Comparison of ENCODE assay signal across 10 mouse cellular contexts in the genomic region with DNA sequence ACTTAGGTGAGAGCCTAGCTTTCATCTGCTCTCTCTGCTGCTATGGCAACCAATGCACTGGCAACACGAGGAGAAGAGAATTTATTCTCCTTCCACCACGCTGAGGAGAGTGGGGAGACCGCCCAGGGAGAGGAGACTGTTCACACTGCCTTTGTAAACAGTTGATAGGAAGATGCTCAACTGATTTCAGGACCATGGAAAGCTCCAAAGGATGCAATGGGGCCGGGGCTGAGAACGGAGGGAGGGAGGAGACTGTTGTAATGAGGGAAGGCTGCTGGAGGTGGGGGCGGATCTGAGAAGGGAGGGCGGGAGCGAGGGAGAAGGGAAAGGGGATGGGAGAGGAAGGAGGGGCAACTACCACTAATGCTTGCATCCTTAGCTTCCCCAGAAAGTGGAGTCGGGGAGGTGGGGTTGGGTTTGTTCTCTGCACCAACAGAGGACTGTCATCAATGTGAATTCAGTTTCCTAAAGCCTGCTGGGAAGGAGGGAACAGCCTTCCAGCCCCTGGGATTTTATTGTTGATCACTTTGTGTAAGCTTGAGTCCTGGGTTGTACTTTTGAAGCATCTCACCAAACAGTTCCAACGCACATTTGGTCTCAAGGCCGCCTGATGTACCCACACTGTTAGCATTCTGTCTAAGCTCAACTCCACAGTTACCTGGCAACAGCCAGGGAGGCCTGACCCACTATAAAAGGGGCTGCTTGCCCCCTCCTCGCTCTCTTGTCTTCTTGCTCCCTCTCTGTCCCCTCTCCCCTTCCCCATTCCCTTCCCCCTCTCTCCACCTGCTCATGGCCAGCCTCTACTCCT. TPM values are rescaled to one million over a fixed set of nuclear protein-coding genes. Genes with fewer than 3 reads are reported as not detected.
DNase-seq lines count a peak whose midpoint lies in the region; ATAC-seq and TF ChIP-seq lines count a peak whose summit lies in the region.
"Had no signal": no experiment of that assay in that cellular context is flagged by ENCODE, and none has a peak within 500 bp of the region (broad histone marks: within the 10 kb centered on the region; RNA-seq: fewer than 3 reads in every experiment).

No protein-coding gene starts in this region.

- no peak overlapping the region for H3K4me2 ChIP-seq in intestine, embryonic 14.5 days (ENCODE audit: low read length)
- no peak overlapping the region for H3K4me2 ChIP-seq in intestine, embryonic 15.5 days (replicated peaks)
- peak overlapping the region; percentile 22 for H3K4me2 ChIP-seq in midbrain, embryonic 14.5 days (ENCODE audit: low read length)
- H3K4me2 ChIP-seq: stomach, embryonic 15.5 days had no signal

- peak; percentile 81 for DNase-seq in intestine, embryonic 14.5 days (ENCODE audit: low spot score)
- peak; percentile 74 for DNase-seq in NIH3T3 (ENCODE audit: low read depth)
- DNase-seq in forebrain, embryonic 10.5 days (ENCODE audit: extremely low spot score, low spot score), result peak; percentile 71
- peak; percentile 51 to 83 for DNase-seq in layer of hippocampus, adult 2 months (ENCODE audit: low spot score in 2 of 2)
- peak; percentile 89 for DNase-seq in midbrain, embryonic 14.5 days
- no peak for DNase-seq in thymus, adult 2 months

- no peaks in the 10 kb centered on the region for H3K36me3 ChIP-seq in intestine, embryonic 14.5 days (ENCODE audit: control insufficient read depth, insufficient read depth, low read length)
- H3K36me3 ChIP-seq in intestine, embryonic 15.5 days, result no peaks in the 10 kb centered on the region
- no peaks in the 10 kb centered on the region for H3K36me3 ChIP-seq in forebrain, embryonic 10.5 days (replicated peaks)
- no peaks in the 10 kb centered on the region for H3K36me3 ChIP-seq in midbrain, embryonic 14.5 days (ENCODE audit: control insufficient read depth, insufficient read depth, low read length)
- H3K36me3 ChIP-seq in thymus, adult 2 months (ENCODE audit: control insufficient read depth, insufficient read depth, low read length), result no peaks in the 10 kb centered on the region
- H3K36me3 ChIP-seq: stomach, embryonic 15.5 days had no signal

- H3K27ac ChIP-seq in intestine, embryonic 14.5 days (ENCODE audit: low read depth), result no peak overlapping the region
- no peak overlapping the region for H3K27ac ChIP-seq in intestine, embryonic 15.5 days
- no peak overlapping the region for H3K27ac ChIP-seq in forebrain, embryonic 10.5 days
- H3K27ac ChIP-seq in layer of hippocampus, adult 2 months, result peak overlapping the region; percentile 84
- peak overlapping the region; percentile 91 for H3K27ac ChIP-seq in midbrain, embryonic 14.5 days (replicated peaks; ENCODE audit: low read depth, low read length)
- H3K27ac ChIP-seq in thymus, adult 2 months (ENCODE audit: control insufficient read depth, insufficient read depth, low read length), result no peak overlapping the region
- H3K27ac ChIP-seq: stomach, embryonic 15.5 days had no signal

- 5% methylated on average over 12 of the region's 12 CpGs for WGBS in intestine, embryonic 14.5 days
- 8% methylated on average over 12 of the region's 12 CpGs for WGBS in intestine, embryonic 15.5 days
- 11% methylated on average over 12 of the region's 12 CpGs for WGBS in forebrain, embryonic 10.5 days
- 4% methylated on average over 12 of the region's 12 CpGs for whole genome bisulfite sequencing in midbrain, embryonic 14.5 days
- 19% methylated on average over 12 of the region's 12 CpGs for WGBS in thymus, adult 2 months

- H3K27me3 ChIP-seq in intestine, embryonic 14.5 days (replicated peaks; ENCODE audit: control insufficient read depth, insufficient read depth, low read length), result no peaks in the 10 kb centered on the region
- no peaks in the 10 kb centered on the region for H3K27me3 ChIP-seq in intestine, embryonic 15.5 days (replicated peaks)
- H3K27me3 ChIP-seq in forebrain, embryonic 10.5 days (ENCODE audit: poor library complexity, severe bottlenecking), result no peaks in the 10 kb centered on the region
- H3K27me3 ChIP-seq in midbrain, embryonic 14.5 days (ENCODE audit: control insufficient read depth, insufficient read depth, low read length), result no peaks in the 10 kb centered on the region
- no peaks in the 10 kb centered on the region for H3K27me3 ChIP-seq in thymus, adult 2 months (ENCODE audit: control insufficient read depth, insufficient read depth, low read length)
- H3K27me3 ChIP-seq: stomach, embryonic 15.5 days had no signal

- no peaks in the 10 kb centered on the region for H3K4me1 ChIP-seq in intestine, embryonic 14.5 days (replicated peaks; ENCODE audit: control insufficient read depth, insufficient read depth, low read length)
- no peaks in the 10 kb centered on the region for H3K4me1 ChIP-seq in intestine, embryonic 15.5 days (replicated peaks)
- H3K4me1 ChIP-seq in forebrain, embryonic 10.5 days, result peaks cover 18% of the 10 kb centered on the region
- peaks cover 33% of the 10 kb centered on the region for H3K4me1 ChIP-seq in midbrain, embryonic 14.5 days (ENCODE audit: control insufficient read depth, insufficient read depth, low read length)
- no peaks in the 10 kb centered on the region for H3K4me1 ChIP-seq in thymus, adult 2 months (replicated peaks; ENCODE audit: control insufficient read depth, insufficient read depth, low read length)
- H3K4me1 ChIP-seq: stomach, embryonic 15.5 days had no signal

- TF ChIP-seq CTCF in layer of hippocampus, adult 2 months (conservative IDR thresholded peaks at IDR 0.05), result no peak
- TF ChIP-seq CTCF in thymus, adult 2 months (IDR thresholded peaks at IDR 0.05; ENCODE audit: borderline replicate concordance, control insufficient read depth, extremely low read depth, insufficient read depth, low read length, poor library complexity), result no peak

- H3K9me3 ChIP-seq in intestine, embryonic 14.5 days (ENCODE audit: control insufficient read depth, low read length), result no peaks in the 10 kb centered on the region
- H3K9me3 ChIP-seq in intestine, embryonic 15.5 days, result no peaks in the 10 kb centered on the region
- no peaks in the 10 kb centered on the region for H3K9me3 ChIP-seq in forebrain, embryonic 10.5 days
- H3K9me3 ChIP-seq in midbrain, embryonic 14.5 days (ENCODE audit: control insufficient read depth, low read length), result no peaks in the 10 kb centered on the region
- H3K9me3 ChIP-seq: stomach, embryonic 15.5 days had no signal

- no peak overlapping the region for H3K4me3 ChIP-seq in intestine, embryonic 14.5 days (ENCODE audit: low read depth, low read length)
- H3K4me3 ChIP-seq in intestine, embryonic 15.5 days (replicated peaks), result no peak overlapping the region
- no peak overlapping the region for H3K4me3 ChIP-seq in forebrain, embryonic 10.5 days
- H3K4me3 ChIP-seq in layer of hippocampus, adult 2 months, result no peak overlapping the region
- no peak overlapping the region for H3K4me3 ChIP-seq in midbrain, embryonic 14.5 days (replicated peaks; ENCODE audit: low read depth, low read length)
- no peak overlapping the region for H3K4me3 ChIP-seq in thymus, adult 2 months (ENCODE audit: control insufficient read depth, insufficient read depth, low read length)
- H3K4me3 ChIP-seq: stomach, embryonic 15.5 days had no signal

- ATAC-seq in intestine, embryonic 14.5 days (replicated peaks; ENCODE audit: low FRiP score, low TSS enrichment, low read depth), result no peak
- ATAC-seq in intestine, embryonic 15.5 days, result no peak
- peak; percentile 82 for ATAC-seq in midbrain, embryonic 14.5 days (ENCODE audit: low FRiP score, low TSS enrichment)
- ATAC-seq in megakaryocyte, adult 5-6 weeks (ENCODE audit: poor library complexity, severe bottlenecking), result no peak

- no peak for TF ChIP-seq POLR2A in thymus, adult 2 months (IDR thresholded peaks at IDR 0.05; ENCODE audit: control insufficient read depth, extremely low read depth, insufficient read depth, low read length, poor library complexity)

- H3K9ac ChIP-seq in intestine, embryonic 14.5 days (ENCODE audit: low read length), result no peak overlapping the region
- no peak overlapping the region for H3K9ac ChIP-seq in intestine, embryonic 15.5 days
- H3K9ac ChIP-seq in midbrain, embryonic 14.5 days (replicated peaks; ENCODE audit: low read length), result no peak overlapping the region
- H3K9ac ChIP-seq: stomach, embryonic 15.5 days had no signal

RNA-seq across cellular contexts. Expression of a gene that starts 7.8 kb away (rescaled TPM):
- not detected in 2 replicates for polyA plus RNA-seq in intestine, embryonic 14.5 days (2014; fragmentation: Nextera tagmentation; extraction: Ambion mirVana)
- not detected in 2 replicates for polyA plus RNA-seq in intestine, embryonic 15.5 days (2015; fragmentation: Nextera tagmentation; extraction: Ambion mirVana)
- not detected in 2 replicates for polyA plus RNA-seq in forebrain, embryonic 10.5 days (2016; fragmentation: Nextera tagmentation; extraction: Ambion mirVana)
- not detected for total RNA-seq in layer of hippocampus, adult 2 months (2021)
- not detected in 2 replicates for polyA plus RNA-seq in midbrain, embryonic 14.5 days (2014; fragmentation: Nextera tagmentation; extraction: Ambion mirVana)
- not detected in 2 replicates for polyA plus RNA-seq in thymus, adult 2 months (2012; rRNA removed)
- total RNA-seq in megakaryocyte, adult 5-6 weeks (2015), result not detected in 2 replicates
- total RNA-seq in megakaryocyte, adult 5-6 weeks (2017), result not detected in 2 replicates
- polyA plus RNA-seq: large intestine, adult 2 months; stomach, embryonic 15.5 days had no signal

RNA-seq across cellular contexts. Expression of a gene that starts 18.8 kb away (rescaled TPM):
- 3.3 and 3.6 TPM in 2 replicates for polyA plus RNA-seq in intestine, embryonic 14.5 days (2014; fragmentation: Nextera tagmentation; extraction: Ambion mirVana)
- 5.4 and 6.2 TPM in 2 replicates for polyA plus RNA-seq in intestine, embryonic 15.5 days (2015; fragmentation: Nextera tagmentation; extraction: Ambion mirVana)
- 2.9 and 4.9 TPM in 2 replicates for polyA plus RNA-seq in forebrain, embryonic 10.5 days (2016; fragmentation: Nextera tagmentation; extraction: Ambion mirVana)
- total RNA-seq in layer of hippocampus, adult 2 months (2021), result 10 to 100 TPM; 12.2 to 12.5 TPM
- 6.7 TPM in 2 replicates for polyA plus RNA-seq in midbrain, embryonic 14.5 days (2014; fragmentation: Nextera tagmentation; extraction: Ambion mirVana)
- polyA plus RNA-seq in thymus, adult 2 months (2012; rRNA removed), result 8.0 and 8.2 TPM in 2 replicates
- total RNA-seq in megakaryocyte, adult 5-6 weeks (2015), result 3.9 and 4.2 TPM in 2 replicates
- total RNA-seq in megakaryocyte, adult 5-6 weeks (2017), result 2.5 and 2.8 TPM in 2 replicates

RNA-seq across cellular contexts. Expression of a gene that starts 55.5 kb away (rescaled TPM):
- 44.0 and 46.3 TPM in 2 replicates for polyA plus RNA-seq in intestine, embryonic 14.5 days (2014; fragmentation: Nextera tagmentation; extraction: Ambion mirVana)
- 40.2 and 43.8 TPM in 2 replicates for polyA plus RNA-seq in intestine, embryonic 15.5 days (2015; fragmentation: Nextera tagmentation; extraction: Ambion mirVana)
- polyA plus RNA-seq in forebrain, embryonic 10.5 days (2016; fragmentation: Nextera tagmentation; extraction: Ambion mirVana), result 74.6 and 78.3 TPM in 2 replicates
- total RNA-seq in layer of hippocampus, adult 2 months (2021), result 10 to 100 TPM; 53.5 to 54.4 TPM
- polyA plus RNA-seq in midbrain, embryonic 14.5 days (2014; fragmentation: Nextera tagmentation; extraction: Ambion mirVana), result 36.4 and 40.1 TPM in 2 replicates
- polyA plus RNA-seq in thymus, adult 2 months (2012; rRNA removed), result 47.5 and 53.1 TPM in 2 replicates
- 9.9 and 11.9 TPM in 2 replicates for total RNA-seq in megakaryocyte, adult 5-6 weeks (2015)
- total RNA-seq in megakaryocyte, adult 5-6 weeks (2017), result 26.1 and 28.3 TPM in 2 replicates

RNA-seq across cellular contexts. Expression of a gene that starts 55.8 kb away (rescaled TPM):
- polyA plus RNA-seq in intestine, embryonic 14.5 days (2014; fragmentation: Nextera tagmentation; extraction: Ambion mirVana), result 108 and 110 TPM in 2 replicates
- 107 and 115 TPM in 2 replicates for polyA plus RNA-seq in intestine, embryonic 15.5 days (2015; fragmentation: Nextera tagmentation; extraction: Ambion mirVana)
- polyA plus RNA-seq in forebrain, embryonic 10.5 days (2016; fragmentation: Nextera tagmentation; extraction: Ambion mirVana), result 102 and 106 TPM in 2 replicates
- 100 to 1,000 TPM; 111 to 122 TPM for total RNA-seq in layer of hippocampus, adult 2 months (2021)
- 87.6 and 92.2 TPM in 2 replicates for polyA plus RNA-seq in midbrain, embryonic 14.5 days (2014; fragmentation: Nextera tagmentation; extraction: Ambion mirVana)
- 80.6 and 93.7 TPM in 2 replicates for polyA plus RNA-seq in thymus, adult 2 months (2012; rRNA removed)
- 107 and 114 TPM in 2 replicates for total RNA-seq in megakaryocyte, adult 5-6 weeks (2015)
- 80.8 and 95.5 TPM in 2 replicates for total RNA-seq in megakaryocyte, adult 5-6 weeks (2017)

Comparison
In these comparisons a context has a peak if more than half of its experiments do, and no peak if none do; other contexts are left out.
1. H3K27ac ChIP-seq: peak in layer of hippocampus, adult 2 months (single experiment) and midbrain, embryonic 14.5 days (single experiment); none in intestine, embryonic 14.5 days (single experiment), intestine, embryonic 15.5 days (single experiment), forebrain, embryonic 10.5 days (single experiment) and thymus, adult 2 months (single experiment).